Mouse (Mus musculus): ENCODE data around the gene Vps13a. TPM values are rescaled to one million over a fixed set of nuclear protein-coding genes. Genes with fewer than 3 reads are reported as not detected.
A peak's percentile ranks its signal among the peaks of the same experiment; 100 is the strongest.

Vps13a gene
- polyA plus RNA-seq, 1 experiment from 2014 or later: 40.1 TPM

DNA sequence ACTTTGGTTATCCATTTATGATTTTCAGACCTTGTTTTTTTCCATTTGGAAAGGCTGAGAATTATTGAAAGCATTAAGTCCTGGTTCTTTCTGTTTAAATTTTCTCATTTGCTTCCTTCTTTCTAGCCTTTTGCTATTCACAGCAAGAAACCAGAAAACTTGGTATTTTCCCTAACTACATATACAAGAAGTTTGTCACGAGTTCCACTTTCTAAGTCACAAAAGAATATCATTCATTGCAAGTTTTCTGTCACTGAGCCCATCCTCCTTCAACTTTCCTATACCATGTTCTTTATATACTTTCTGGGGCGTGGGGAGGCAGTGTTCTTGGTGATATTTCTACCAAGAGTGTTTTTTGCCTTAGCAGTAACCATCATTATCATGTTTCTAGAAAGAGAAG lies 96.5 kb downstream of the Vps13a start:
- no peak for TF ChIP-seq CTCF (IDR thresholded peaks at IDR 0.05)
- ATAC-seq: no peak
- POLR2A ChIA-PET: no interaction called here

DNA sequence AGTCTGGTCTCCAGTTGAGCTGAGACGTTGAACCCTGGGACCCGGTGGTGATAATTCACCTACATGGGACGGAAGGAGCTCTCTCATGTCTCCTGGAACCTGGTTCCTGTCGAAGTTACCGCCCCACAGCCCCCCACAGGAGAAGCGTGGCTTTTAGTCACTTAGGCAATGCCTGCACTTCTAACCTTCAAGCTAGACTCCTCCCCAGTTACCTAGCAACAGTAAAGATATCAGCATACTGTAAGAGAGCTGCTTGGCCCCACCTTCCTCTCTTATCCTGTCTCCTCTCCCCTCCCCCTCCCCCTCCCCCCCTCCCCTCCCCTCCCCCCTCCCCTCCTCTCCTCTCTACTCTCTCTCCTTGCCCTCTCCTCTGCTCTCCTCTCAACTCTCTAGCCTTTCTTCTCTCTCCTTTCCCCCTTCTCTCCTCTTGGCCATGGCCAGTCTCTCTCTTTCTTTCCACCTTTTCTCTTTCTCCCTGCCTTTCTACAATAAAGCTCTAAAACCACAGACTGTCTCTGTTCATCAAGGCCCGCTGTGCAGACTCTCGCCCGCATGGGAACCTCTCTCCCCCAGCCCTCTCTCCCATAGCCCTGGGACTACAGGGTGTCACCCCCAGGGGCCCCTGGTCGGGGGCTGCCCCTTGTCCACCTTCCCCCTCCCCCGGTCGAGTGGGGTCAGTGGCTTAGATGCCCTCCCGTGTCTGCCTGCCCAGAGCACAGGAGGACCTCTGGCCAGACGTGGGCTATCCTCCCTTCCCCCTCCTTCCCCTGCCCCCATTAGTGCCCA lies 154.9 kb downstream of the Vps13a start:
- no peak for TF ChIP-seq CTCF (IDR thresholded peaks at IDR 0.05)
- no peaks in the 10 kb centered on the region for H3K27me3 ChIP-seq
- no peak for ATAC-seq
- POLR2A ChIA-PET: interaction anchor here (0.6 kb wide), 1 partner anchor 463 kb away, joined by 3 read pairs; no protein-coding TSS in a partner anchor
- no peak for DNase-seq (ENCODE audit: low read depth, low spot score)
- in situ Hi-C loops (cut with MboI; ENCODE audit: low pct_unique_long_range_greater_than_20kb): no loop called here
- CTCF ChIA-PET: interaction anchor here (1.4 to 1.5 kb wide), 3 partner anchors 8 to 283 kb away, joined by 3 to 5 read pairs (median 3); no protein-coding TSS in a partner anchor

More for the DNA sequence above, 96.5 kb downstream of the Vps13a start:
- H3K27me3 ChIP-seq: no peaks in the 10 kb centered on the region
- no peak for DNase-seq (ENCODE audit: low read depth, low spot score)
- in situ Hi-C loops (cut with MboI; ENCODE audit: low pct_unique_long_range_greater_than_20kb): no loop called here
- CTCF ChIA-PET: no interaction called here

DNA sequence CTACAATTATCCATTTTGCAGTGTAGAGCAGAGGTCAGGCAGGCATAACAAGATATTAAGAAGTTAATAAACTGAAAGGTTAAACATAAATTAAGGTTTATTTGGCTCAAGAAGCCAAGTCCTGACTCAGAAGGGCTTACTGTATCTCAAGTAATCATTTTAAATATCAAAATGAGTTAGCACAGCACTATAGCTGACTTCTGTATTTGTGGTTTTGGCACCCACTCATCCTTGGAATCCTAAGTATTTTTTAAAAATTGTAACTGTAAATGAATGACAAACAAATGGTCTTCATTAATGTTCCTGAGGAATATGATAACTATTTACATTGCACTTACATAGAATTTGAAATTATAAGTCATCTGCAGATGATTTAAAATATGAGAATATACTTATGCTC lies 155.7 kb downstream of the Vps13a start:
- TF ChIP-seq CTCF (IDR thresholded peaks at IDR 0.05): no peak
- CTCF ChIA-PET: interaction anchor here (1.6 kb wide), 1 partner anchor 23 kb away, joined by 3 read pairs; no protein-coding TSS in a partner anchor
- DNase-seq (ENCODE audit: low read depth, low spot score): no peak
- no peak for ATAC-seq
- in situ Hi-C loops (cut with MboI; ENCODE audit: low pct_unique_long_range_greater_than_20kb): no loop called here
- no peaks in the 10 kb centered on the region for H3K27me3 ChIP-seq
- POLR2A ChIA-PET: no interaction called here

DNA sequence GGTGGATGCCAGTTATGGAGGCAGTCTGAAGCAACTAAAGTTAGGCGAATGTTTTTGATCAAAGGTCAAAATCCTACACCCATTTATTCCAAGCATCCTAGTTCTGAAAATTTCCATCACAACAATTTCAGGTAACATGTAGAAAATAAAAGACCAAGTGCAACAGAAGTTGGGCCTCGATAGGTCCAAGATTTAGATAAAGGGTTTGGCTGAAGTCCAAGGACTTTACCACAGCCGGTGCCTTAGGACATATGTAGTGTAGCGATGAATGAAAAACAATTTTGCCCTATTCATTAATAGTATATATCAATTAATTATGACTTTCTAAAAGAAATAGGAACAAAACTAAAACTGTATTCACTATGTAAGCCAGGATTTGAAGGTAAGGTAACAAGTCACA lies 157.6 kb downstream of the Vps13a start:
- no peaks in the 10 kb centered on the region for H3K27me3 ChIP-seq
- ChIA-PET CTCF (interaction anchor here (1.6 kb wide), 1 partner anchor 21 kb away, joined by 3 read pairs; no protein-coding TSS in a partner anchor), POLR2A (no interaction called here)
- no peak for DNase-seq (ENCODE audit: low read depth, low spot score)
- no peak for TF ChIP-seq CTCF (IDR thresholded peaks at IDR 0.05)
- ATAC-seq: no peak
- in situ Hi-C loops (cut with MboI; ENCODE audit: low pct_unique_long_range_greater_than_20kb): no loop called here

DNA sequence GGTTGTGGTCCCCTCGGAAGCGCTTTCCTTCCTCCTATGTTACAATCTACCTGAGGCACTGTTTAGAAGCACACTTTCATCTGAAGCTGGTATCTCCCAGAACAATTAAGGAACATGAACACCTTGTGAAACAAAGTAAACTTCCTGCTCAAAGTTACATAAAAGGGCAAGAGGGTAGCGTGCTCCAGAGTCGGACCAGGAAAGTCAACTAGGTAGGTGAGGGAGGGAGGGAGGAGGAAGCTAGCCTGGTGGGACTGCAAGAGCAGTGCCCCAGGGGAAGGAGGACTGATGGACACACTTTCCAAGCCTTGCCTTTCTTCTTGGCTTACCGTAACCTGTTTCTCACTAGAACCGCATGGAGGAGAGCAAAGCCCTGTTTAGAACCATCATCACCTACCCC lies 173.1 kb downstream of the Vps13a start:
- DNase-seq (ENCODE audit: low read depth, low spot score) (no peak), ATAC-seq (no peak)
- ChIA-PET POLR2A (interaction anchor here (0.5 kb wide), 1 partner anchor 610 kb away, joined by 3 read pairs; no protein-coding TSS in a partner anchor), CTCF (interaction anchor here (1.5 kb wide), 1 partner anchor 60 kb away, joined by 3 read pairs; no protein-coding TSS in a partner anchor)
- no peak for TF ChIP-seq CTCF (IDR thresholded peaks at IDR 0.05)
- in situ Hi-C loops (cut with MboI; ENCODE audit: low pct_unique_long_range_greater_than_20kb): no loop called here
- no peaks in the 10 kb centered on the region for H3K27me3 ChIP-seq

DNA sequence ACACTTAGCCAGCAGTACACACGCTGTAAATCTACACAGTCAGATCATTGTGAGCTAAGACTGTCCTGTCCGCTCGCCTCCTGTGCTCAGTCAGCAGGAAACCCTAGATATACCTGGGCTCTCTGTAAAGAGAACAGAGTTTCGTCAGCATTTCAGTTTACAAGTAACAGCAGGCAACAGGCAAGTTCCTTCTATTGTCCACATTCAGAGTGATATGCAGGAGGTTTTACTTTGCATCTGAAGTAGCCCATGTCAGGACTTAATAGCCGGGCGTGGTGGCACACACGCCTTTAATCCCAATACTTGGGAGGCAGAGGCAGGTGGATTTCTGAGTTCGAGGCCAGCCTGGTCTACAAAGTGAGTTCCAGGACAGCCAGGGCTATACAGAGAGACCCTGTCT lies 178.7 kb downstream of the Vps13a start:
- ATAC-seq (no peak), DNase-seq (ENCODE audit: low read depth, low spot score) (no peak)
- TF ChIP-seq CTCF (IDR thresholded peaks at IDR 0.05): no peak
- no peaks in the 10 kb centered on the region for H3K27me3 ChIP-seq
- POLR2A ChIA-PET: no interaction called here
- in situ Hi-C loops (cut with MboI; ENCODE audit: low pct_unique_long_range_greater_than_20kb): no loop called here
- CTCF ChIA-PET: interaction anchor here (1.0 to 2.5 kb wide), 2 partner anchors 22 to 259 kb away, joined by 3 to 6 read pairs; no protein-coding TSS in a partner anchor

DNA sequence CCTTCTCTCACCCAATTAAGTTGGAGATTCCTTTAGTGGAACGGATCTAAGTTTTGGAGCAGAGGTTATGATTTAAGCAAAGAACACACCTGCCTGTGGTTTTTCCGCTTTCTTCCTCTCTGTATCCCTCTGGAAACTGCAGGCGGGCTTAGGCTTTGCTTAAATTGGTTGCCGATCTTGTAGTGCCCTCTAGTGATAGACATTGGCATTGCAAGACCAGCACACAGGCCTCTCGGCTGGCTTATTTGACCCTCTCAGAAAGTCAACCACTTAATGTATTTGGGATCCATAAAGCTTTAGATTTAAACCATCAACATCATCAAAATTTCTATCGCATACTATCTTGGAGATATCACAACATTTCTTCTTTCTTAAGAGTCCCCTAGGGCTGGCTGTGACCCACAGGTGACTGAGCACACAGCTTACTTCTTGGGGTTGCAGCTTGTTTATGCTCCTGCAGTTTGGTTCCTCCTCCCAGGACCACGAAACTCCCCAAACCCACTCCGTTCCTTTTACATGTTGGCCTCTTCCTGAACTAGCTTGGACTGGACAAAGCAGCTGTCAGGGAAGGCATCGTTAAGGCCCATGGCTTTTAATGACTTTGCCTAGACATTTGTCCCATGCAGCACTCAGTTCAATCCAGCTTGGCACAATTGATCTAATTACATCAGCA lies 181.3 kb downstream of the Vps13a start:
- in situ Hi-C loops (cut with MboI; ENCODE audit: low pct_unique_long_range_greater_than_20kb): loop anchor here (5.0 kb wide), 2 partner anchors 237 to 537 kb away; no protein-coding TSS in a partner anchor
- POLR2A ChIA-PET: interaction anchor here (0.7 to 1.2 kb wide), 2 partner anchors 14 to 340 kb away, joined by 3 read pairs; no protein-coding TSS in a partner anchor
- DNase-seq (ENCODE audit: low read depth, low spot score): peak; percentile 68
- no peaks in the 10 kb centered on the region for H3K27me3 ChIP-seq
- TF ChIP-seq CTCF (IDR thresholded peaks at IDR 0.05): peak; percentile 97
- peak; percentile 86 for ATAC-seq
- CTCF ChIA-PET: interaction anchor here (0.7 to 2.5 kb wide), 19 partner anchors 10 to 554 kb away, joined by 3 to 13 read pairs (median 3); no protein-coding TSS in a partner anchor

DNA sequence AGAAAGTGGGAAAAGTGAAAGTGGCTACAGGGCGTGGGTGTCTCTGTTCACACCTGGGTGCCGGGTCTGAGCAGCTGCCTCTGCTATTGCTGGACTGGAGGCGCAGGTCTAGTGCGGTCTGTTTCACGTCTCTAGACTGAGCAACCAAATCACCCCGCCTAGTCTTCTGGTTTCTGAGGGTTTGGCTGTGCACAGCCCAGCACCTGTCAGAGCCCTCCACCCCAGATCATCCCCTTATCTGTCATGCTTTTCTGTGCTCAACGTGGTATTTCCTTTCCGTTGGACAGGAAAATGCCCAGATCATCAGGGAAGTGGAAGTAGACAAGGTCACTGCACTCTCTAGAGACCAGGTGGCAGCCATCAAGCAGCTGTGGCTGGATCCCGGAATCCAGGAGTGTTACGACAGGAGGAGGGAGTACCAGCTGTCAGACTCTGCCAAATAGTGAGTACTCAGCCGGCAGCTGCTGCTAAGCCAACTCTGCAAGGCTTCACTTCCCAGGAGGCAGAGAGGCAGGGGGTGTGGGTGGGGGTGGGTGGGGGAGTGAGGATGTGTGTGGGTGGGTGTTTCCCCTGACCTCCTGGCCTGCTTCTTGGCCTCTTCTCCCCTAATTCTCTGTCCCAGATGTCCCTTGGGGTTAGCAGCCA lies 182.0 kb downstream of the Vps13a start:
- DNase-seq (ENCODE audit: low read depth, low spot score): no peak
- no peaks in the 10 kb centered on the region for H3K27me3 ChIP-seq
- ChIA-PET CTCF (interaction anchor here (0.9 to 2.5 kb wide), 15 partner anchors 11 to 554 kb away, joined by 3 to 10 read pairs (median 4); no protein-coding TSS in a partner anchor), POLR2A (interaction anchor here (1.2 kb wide), 1 partner anchor 339 kb away, joined by 3 read pairs; no protein-coding TSS in a partner anchor)
- ATAC-seq: peak; percentile 24
- TF ChIP-seq CTCF (IDR thresholded peaks at IDR 0.05): no peak
- in situ Hi-C loops (cut with MboI; ENCODE audit: low pct_unique_long_range_greater_than_20kb): loop anchor here (5.0 kb wide), 2 partner anchors 236 to 536 kb away; no protein-coding TSS in a partner anchor

DNA sequence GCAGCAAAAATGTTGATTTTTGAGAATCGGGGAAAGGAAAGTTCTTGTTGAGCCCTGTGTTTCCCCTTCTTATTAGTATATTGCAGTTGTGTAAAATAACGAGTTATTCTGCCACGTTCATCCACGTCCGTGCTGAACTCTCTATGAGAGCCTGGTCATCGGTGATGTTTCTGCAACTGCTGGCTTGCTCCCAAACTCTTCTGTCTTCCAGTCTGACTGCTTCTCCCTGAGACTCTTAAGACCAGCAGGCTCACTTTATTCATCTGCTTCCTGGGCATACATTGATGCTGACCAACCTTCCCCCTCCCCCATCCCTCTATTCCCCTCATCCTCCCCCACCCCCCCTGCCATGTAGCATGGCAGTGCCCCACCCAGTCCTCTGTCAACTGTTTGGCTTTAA lies 183.5 kb downstream of the Vps13a start:
- in situ Hi-C loops (cut with MboI; ENCODE audit: low pct_unique_long_range_greater_than_20kb): loop anchor here (5.0 kb wide), 2 partner anchors 235 to 535 kb away; no protein-coding TSS in a partner anchor
- no peak for DNase-seq (ENCODE audit: low read depth, low spot score)
- no peaks in the 10 kb centered on the region for H3K27me3 ChIP-seq
- ChIA-PET CTCF (interaction anchor here (1.3 to 2.0 kb wide), 2 partner anchors 233 to 239 kb away, joined by 3 to 6 read pairs; no protein-coding TSS in a partner anchor), POLR2A (interaction anchor here (0.6 kb wide), 1 partner anchor 212 kb away, joined by 3 read pairs; no protein-coding TSS in a partner anchor)
- ATAC-seq: no peak
- TF ChIP-seq CTCF (IDR thresholded peaks at IDR 0.05): no peak

DNA sequence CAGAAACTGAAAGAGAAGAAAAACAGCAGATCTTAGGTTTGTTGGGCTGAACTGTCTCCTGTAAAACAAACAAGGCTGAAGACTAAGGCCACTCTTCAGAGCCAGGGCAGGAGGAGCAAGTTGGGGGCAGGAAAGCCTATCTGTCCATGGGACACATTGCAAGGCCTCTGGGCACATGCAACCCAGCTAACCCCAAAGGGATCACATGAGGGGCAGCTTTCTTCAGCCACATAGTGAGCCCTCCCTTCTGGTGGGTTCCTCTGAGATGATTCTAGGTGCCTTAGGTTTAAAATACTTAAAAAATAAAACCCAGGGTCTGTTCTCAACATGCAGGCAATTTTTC lies 186.8 kb downstream of the Vps13a start:
- ATAC-seq (no peak), DNase-seq (ENCODE audit: low read depth, low spot score) (no peak)
- POLR2A ChIA-PET: no interaction called here
- in situ Hi-C loops (cut with MboI; ENCODE audit: low pct_unique_long_range_greater_than_20kb): no loop called here
- TF ChIP-seq CTCF (IDR thresholded peaks at IDR 0.05): no peak
- no peaks in the 10 kb centered on the region for H3K27me3 ChIP-seq
- CTCF ChIA-PET: interaction anchor here (1.0 to 1.3 kb wide), 2 partner anchors 17 to 530 kb away, joined by 3 to 5 read pairs; no protein-coding TSS in a partner anchor
